ENCODE assay signal across 9 mouse cellular contexts in genomic region chr6:22025584-22026357, GRCm38 (mm10). TPM values are rescaled to one million over a fixed set of nuclear protein-coding genes. Genes with fewer than 3 reads are reported as not detected.
A peak's percentile ranks its signal among the peaks of the same experiment; 100 is the strongest.
DNase-seq lines count a peak whose midpoint lies in the region; ATAC-seq and TF ChIP-seq lines count a peak whose summit lies in the region.
"Had no signal": no experiment of that assay in that cellular context is flagged by ENCODE, and none has a peak within 500 bp of the region (broad histone marks: within the 10 kb centered on the region; RNA-seq: fewer than 3 reads in every experiment).

No protein-coding gene starts in this region.

- no peaks in the 10 kb centered on the region for H3K27me3 ChIP-seq in lung, embryonic 14.5 days (ENCODE audit: insufficient read depth, low read length)
- no peaks in the 10 kb centered on the region for H3K27me3 ChIP-seq in forebrain, postnatal 0 days (ENCODE audit: insufficient read depth, low read length)
- H3K27me3 ChIP-seq in liver, embryonic 12.5 days (replicated peaks): no peaks in the 10 kb centered on the region
- no peaks in the 10 kb centered on the region for H3K27me3 ChIP-seq in stomach, embryonic 16.5 days (ENCODE audit: control insufficient read depth, insufficient read depth, low read length)
- H3K27me3 ChIP-seq: megakaryocyte, embryonic 14.5 days had no signal

- H3K27ac ChIP-seq in lung, embryonic 14.5 days (ENCODE audit: low read depth): peak overlapping the region; percentile 71; the same call in 1 of the 2 replicates
- H3K27ac ChIP-seq in forebrain, postnatal 0 days (ENCODE audit: low read depth, low read length): no peak overlapping the region
- H3K27ac ChIP-seq in liver, embryonic 12.5 days: peak overlapping the region; percentile 60; the same call in 1 of the 2 replicates
- H3K27ac ChIP-seq in stomach, embryonic 16.5 days (ENCODE audit: low read length): no peak overlapping the region

- peak; percentile 72; the same call in 1 of the 2 replicates for ATAC-seq in lung, embryonic 14.5 days (ENCODE audit: insufficient read depth)
- ATAC-seq in forebrain, postnatal 0 days: 0 out of 2 replicates have a peak, but pooled peaks have one; percentile 36
- ATAC-seq in liver, embryonic 12.5 days: peak; percentile 59
- ATAC-seq in stomach, embryonic 16.5 days (ENCODE audit: insufficient read depth, low FRiP score): no peak
- ATAC-seq in erythroid progenitor cell, adult 5-6 weeks (replicated peaks; ENCODE audit: low FRiP score, poor library complexity, severe bottlenecking): no peak

- peak overlapping the region; percentile 44 for H3K4me2 ChIP-seq in lung, embryonic 14.5 days
- peak overlapping the region; percentile 43 for H3K4me2 ChIP-seq in forebrain, postnatal 0 days (ENCODE audit: low read depth)
- H3K4me2 ChIP-seq in liver, embryonic 12.5 days: peak overlapping the region; percentile 40
- H3K4me2 ChIP-seq in stomach, embryonic 16.5 days (ENCODE audit: low read depth, low read length): peak overlapping the region; percentile 40

- 14% methylated on average over 17 of the region's 17 CpGs for WGBS in lung, embryonic 14.5 days
- 10% methylated on average over 17 of the region's 17 CpGs for WGBS in forebrain, postnatal 0 days
- WGBS in liver, embryonic 12.5 days (ENCODE audit: insufficient replicate concordance): 25% methylated on average over 17 of the region's 17 CpGs
- WGBS in stomach, embryonic 16.5 days: 18% methylated on average over 17 of the region's 17 CpGs

- no peaks in the 10 kb centered on the region for H3K36me3 ChIP-seq in lung, embryonic 14.5 days (ENCODE audit: insufficient read depth)
- H3K36me3 ChIP-seq in forebrain, postnatal 0 days (ENCODE audit: insufficient read depth): no peaks in the 10 kb centered on the region
- no peaks in the 10 kb centered on the region for H3K36me3 ChIP-seq in liver, embryonic 12.5 days
- H3K36me3 ChIP-seq in stomach, embryonic 16.5 days (ENCODE audit: control insufficient read depth, insufficient read depth, low read length): no peaks in the 10 kb centered on the region

- H3K4me1 ChIP-seq in lung, embryonic 14.5 days (ENCODE audit: insufficient read depth): no peaks in the 10 kb centered on the region
- H3K4me1 ChIP-seq in forebrain, postnatal 0 days (ENCODE audit: insufficient read depth): 0 out of 2 replicates have a peak, but pooled peaks cover 4% of the 10 kb centered on the region
- H3K4me1 ChIP-seq in liver, embryonic 12.5 days: 0 out of 2 replicates have a peak, but pooled peaks cover 9% of the 10 kb centered on the region
- H3K4me1 ChIP-seq in stomach, embryonic 16.5 days (ENCODE audit: control insufficient read depth, insufficient read depth, low read length): peaks cover 8% of the 10 kb centered on the region; the same call in 1 of the 2 replicates
- H3K4me1 ChIP-seq: megakaryocyte, embryonic 14.5 days had no signal

- H3K4me3 ChIP-seq in lung, embryonic 14.5 days (ENCODE audit: low read depth, low read length): 0 out of 2 replicates have a peak overlapping the region, but pooled peaks have one; percentile 2
- H3K4me3 ChIP-seq in forebrain, postnatal 0 days (ENCODE audit: low read depth, low read length): peak overlapping the region; percentile 23
- peak overlapping the region; percentile 25; the same call in 1 of the 2 replicates for H3K4me3 ChIP-seq in liver, embryonic 12.5 days
- H3K4me3 ChIP-seq in stomach, embryonic 16.5 days (replicated peaks; ENCODE audit: low read length): 0 out of 2 replicates have a peak overlapping the region, but pooled peaks have one; percentile 9
- H3K4me3 ChIP-seq: megakaryocyte, embryonic 14.5 days had no signal

- H3K9ac ChIP-seq in lung, embryonic 14.5 days: no peak overlapping the region
- H3K9ac ChIP-seq in forebrain, postnatal 0 days: no peak overlapping the region
- H3K9ac ChIP-seq in liver, embryonic 12.5 days: 0 out of 2 replicates have a peak overlapping the region, but pooled peaks have one; percentile 18
- H3K9ac ChIP-seq in stomach, embryonic 16.5 days (ENCODE audit: low read length): 0 out of 2 replicates have a peak overlapping the region, but pooled peaks have one; percentile 40

- TF ChIP-seq CTCF in lung, embryonic 14.5 days (IDR thresholded peaks at IDR 0.05; ENCODE audit: low read depth): no peak
- TF ChIP-seq CTCF in forebrain, postnatal 0 days (IDR thresholded peaks at IDR 0.05; ENCODE audit: low read depth): no peak

- peak; percentile 42 for DNase-seq in lung, embryonic 14.5 days
- DNase-seq in lung, adult 18-20 months: no peak
- peak; percentile 10 for DNase-seq in forebrain, postnatal 0 days
- no peak for DNase-seq in adrenal gland, adult 18-20 months (ENCODE audit: low spot score in 2 of 2)
- no peak for DNase-seq in lung, postnatal 14 days

- no peaks in the 10 kb centered on the region for H3K9me3 ChIP-seq in lung, embryonic 14.5 days (ENCODE audit: low read depth, low read length)
- no peaks in the 10 kb centered on the region for H3K9me3 ChIP-seq in forebrain, postnatal 0 days (ENCODE audit: low read length)
- no peaks in the 10 kb centered on the region for H3K9me3 ChIP-seq in liver, embryonic 12.5 days (replicated peaks)
- H3K9me3 ChIP-seq in stomach, embryonic 16.5 days (replicated peaks; ENCODE audit: control insufficient read depth, low read length): no peaks in the 10 kb centered on the region
- H3K9me3 ChIP-seq: megakaryocyte, embryonic 14.5 days had no signal

RNA-seq across cellular contexts. Expression of gene Cped1, which starts 40.1 kb away (rescaled TPM):
- 36.9 and 42.0 TPM in 2 replicates for polyA plus RNA-seq in lung, embryonic 14.5 days (2014; fragmentation: Nextera tagmentation; extraction: Ambion mirVana)
- 3.9 and 6.5 TPM in 2 replicates for total RNA-seq in forebrain, postnatal 0 days (2014; rRNA removed)
- polyA plus RNA-seq in forebrain, postnatal 0 days (2015; fragmentation: Nextera tagmentation; extraction: Ambion mirVana): 2.4 and 2.5 TPM in 2 replicates
- polyA plus RNA-seq in liver, embryonic 12.5 days (2016; fragmentation: Nextera tagmentation; extraction: Ambion mirVana): 3.6 and 4.1 TPM in 2 replicates
- polyA plus RNA-seq in stomach, embryonic 16.5 days (2015; fragmentation: Nextera tagmentation; extraction: Ambion mirVana): 26.6 and 27.3 TPM in 2 replicates
- not detected in 2 replicates for total RNA-seq in erythroid progenitor cell, adult 5-6 weeks (2015; ENCODE audit: low replicate concordance)
- 0.26 and 0.53 TPM in 2 replicates for total RNA-seq in erythroid progenitor cell, adult 5-6 weeks (2017; ENCODE audit: low replicate concordance)
- 10 to 100 TPM; 43.9 to 50.3 TPM for total RNA-seq in adrenal gland, adult 18-20 months (2021)

Comparison
In these comparisons a context has a peak if more than half of its experiments do, and no peak if none do; other contexts are left out.
1. DNase-seq: peak in lung, embryonic 14.5 days (single experiment) and forebrain, postnatal 0 days (single experiment); none in lung, adult 18-20 months (0 of 2), adrenal gland, adult 18-20 months (0 of 2) and lung, postnatal 14 days (single experiment).
2. ATAC-seq: peak in lung, embryonic 14.5 days (single experiment), forebrain, postnatal 0 days (single experiment) and liver, embryonic 12.5 days (single experiment); none in stomach, embryonic 16.5 days (single experiment) and erythroid progenitor cell, adult 5-6 weeks (single experiment).
3. H3K27ac ChIP-seq: peak in lung, embryonic 14.5 days (single experiment) and liver, embryonic 12.5 days (single experiment); none in forebrain, postnatal 0 days (single experiment) and stomach, embryonic 16.5 days (single experiment).
4. H3K9ac ChIP-seq: peak in liver, embryonic 12.5 days (single experiment) and stomach, embryonic 16.5 days (single experiment); none in lung, embryonic 14.5 days (single experiment) and forebrain, postnatal 0 days (single experiment).
5. Peak in every context shown above with its lines, with median percentiles within 50 percentile points of each other: H3K4me2 ChIP-seq and H3K4me3 ChIP-seq.